Comparison of ENCODE assay signal across 8 mouse cellular contexts in the genomic region with DNA sequence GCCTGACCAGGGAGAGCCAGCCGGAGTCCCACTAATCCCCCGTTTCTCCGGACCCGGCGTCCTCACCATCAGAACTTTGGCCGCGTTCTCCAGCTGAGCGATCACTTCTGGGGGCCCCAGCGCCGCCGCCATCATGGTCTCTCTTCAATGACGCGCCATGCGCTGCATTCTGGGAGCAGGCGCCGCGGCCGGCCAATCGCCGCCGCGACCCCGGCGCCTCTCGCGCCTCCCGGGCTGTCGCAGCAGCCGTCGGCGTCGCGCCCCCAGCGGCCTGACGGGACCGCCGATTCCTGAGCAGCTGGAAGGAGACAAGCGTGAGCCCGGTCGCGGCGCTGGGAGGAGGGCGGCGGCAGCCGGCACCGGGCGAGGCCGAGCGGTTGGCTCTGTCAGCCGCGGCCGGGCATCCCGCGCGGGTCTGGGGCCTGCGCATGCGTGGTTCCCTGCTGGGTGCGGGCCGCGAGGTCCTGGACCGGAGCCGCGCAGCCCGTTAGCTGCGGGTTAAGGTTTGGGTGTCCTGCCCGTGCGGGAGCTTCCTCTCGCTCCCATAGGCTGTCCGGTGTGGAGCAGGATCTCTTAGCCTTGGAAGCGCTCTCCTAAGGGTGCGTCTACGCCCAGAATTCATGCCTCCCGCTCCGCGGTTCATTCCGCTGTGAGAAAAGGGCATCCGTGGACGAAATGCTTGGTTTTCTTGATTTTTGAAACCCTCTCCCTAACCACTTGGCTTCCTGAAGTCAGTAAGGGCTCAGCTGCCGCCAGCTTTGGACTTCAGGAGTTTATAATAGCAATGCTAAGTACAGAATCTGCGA. TPM values are rescaled to one million over a fixed set of nuclear protein-coding genes. Genes with fewer than 3 reads are reported as not detected.
DNase-seq lines count a peak whose midpoint lies in the region; ATAC-seq lines count a peak whose summit lies in the region.

A gene (minus strand): TSS at position 609 of the 806 bp plus-strand sequence.

- peak within 1 kb of the TSS; percentile 83 for H3K9ac ChIP-seq in hindbrain, embryonic 14.5 days

- no peaks in the 10 kb centered on the region for H3K9me3 ChIP-seq in hindbrain, embryonic 14.5 days (ENCODE audit: control insufficient read depth, low read length)

- H3K36me3 ChIP-seq in hindbrain, embryonic 14.5 days (replicated peaks; ENCODE audit: control insufficient read depth, insufficient read depth) = no peaks in the 10 kb centered on the region

- no peaks in the 10 kb centered on the region for H3K27me3 ChIP-seq in hindbrain, embryonic 14.5 days (ENCODE audit: control insufficient read depth, insufficient read depth, low read length)

- under 1% methylated on average over 74 of the region's 80 CpGs for WGBS in hindbrain, embryonic 14.5 days

- H3K4me2 ChIP-seq in hindbrain, embryonic 14.5 days (replicated peaks) = peak within 1 kb of the TSS; percentile 96

- peak; percentile 97 for ATAC-seq in hindbrain, embryonic 14.5 days (ENCODE audit: low FRiP score)

- H3K27ac ChIP-seq in hindbrain, embryonic 14.5 days = peak within 1 kb of the TSS; percentile 95

- peak within 1 kb of the TSS; percentile 65 for H3K4me3 ChIP-seq in hindbrain, embryonic 14.5 days (replicated peaks; ENCODE audit: low read length)

- peaks cover 16% of the 10 kb centered on the region for H3K4me1 ChIP-seq in hindbrain, embryonic 14.5 days (replicated peaks; ENCODE audit: control insufficient read depth, insufficient read depth, low read length)

- DNase-seq in T-cell, adult 2 months (ENCODE audit: low spot score) = peak; percentile 84
- DNase-seq in cerebellum, postnatal 25 days = peak; percentile 93 to 94
- peak; percentile 72 for DNase-seq in frontal cortex, postnatal 25 days (ENCODE audit: low spot score in 2 of 2)
- DNase-seq in hindbrain, embryonic 14.5 days (ENCODE audit: low spot score) = peak; percentile 84
- DNase-seq in layer of hippocampus, postnatal 36 days = peak; percentile 79 to 86
- DNase-seq in lung, postnatal 25 days (ENCODE audit: low spot score) = peak; percentile 76
- peak; percentile 65 for DNase-seq in retina, adult 2 months (ENCODE audit: low read depth, low spot score)
- DNase-seq in thymus, postnatal 25 days = peak; percentile 85

RNA-seq across cellular contexts. Expression of the gene that starts here (rescaled TPM):
- 15.5 and 15.9 TPM in 2 replicates for polyA plus RNA-seq in hindbrain, embryonic 14.5 days (2014; fragmentation: Nextera tagmentation; extraction: Ambion mirVana)
- 10 to 100 TPM; 13.4 to 13.9 TPM for total RNA-seq in layer of hippocampus, postnatal 36 days (2021)

Comparison
In these comparisons a context has a peak if more than half of its experiments do, and no peak if none do; other contexts are left out.
1. Peak in every context shown above with its lines: DNase-seq, ATAC-seq, H3K4me3 ChIP-seq and H3K27ac ChIP-seq.